Mouse (Mus musculus) adrenal gland, postnatal 10 days (tissue): ENCODE data around the gene Grm1. TPM values are rescaled to one million over a fixed set of nuclear protein-coding genes. Genes with fewer than 3 reads are reported as not detected.

ENCODE experiments used
- DNase-seq: peaks from one replicate; pipeline ENCODE4 v3.0.0; 2021; ENCODE audit warnings: mixed read lengths
- total RNA-seq, 2 experiments: library from RNA; stranded (reverse); gene quantifications; 2 replicates each; pipeline ENCODE4 v1.2.3; 2021

The Grm1 gene
- total RNA-seq, 2 experiments from 2014 or later: not detected

DNA sequence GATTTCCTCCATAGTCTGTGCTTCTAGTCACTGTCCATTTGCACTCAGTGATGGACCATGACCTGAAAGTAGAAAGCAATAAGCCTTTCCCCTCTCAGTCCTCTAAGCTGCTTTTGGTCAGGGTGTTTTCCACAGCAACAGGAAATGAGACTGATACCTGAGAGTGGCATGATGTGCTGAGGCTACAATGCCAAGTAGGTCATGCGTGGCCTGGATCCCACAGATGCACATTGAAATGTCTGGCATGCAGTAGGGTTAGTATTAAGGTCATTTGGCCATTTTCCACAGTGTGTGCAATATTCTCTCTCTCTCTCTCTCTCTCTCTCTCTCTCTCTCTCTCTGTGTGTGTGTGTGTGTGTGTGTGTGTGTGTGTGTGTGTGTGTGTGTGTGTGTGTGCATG lies 254.8 kb downstream of the Grm1 start:
- no peak for DNase-seq

DNA sequence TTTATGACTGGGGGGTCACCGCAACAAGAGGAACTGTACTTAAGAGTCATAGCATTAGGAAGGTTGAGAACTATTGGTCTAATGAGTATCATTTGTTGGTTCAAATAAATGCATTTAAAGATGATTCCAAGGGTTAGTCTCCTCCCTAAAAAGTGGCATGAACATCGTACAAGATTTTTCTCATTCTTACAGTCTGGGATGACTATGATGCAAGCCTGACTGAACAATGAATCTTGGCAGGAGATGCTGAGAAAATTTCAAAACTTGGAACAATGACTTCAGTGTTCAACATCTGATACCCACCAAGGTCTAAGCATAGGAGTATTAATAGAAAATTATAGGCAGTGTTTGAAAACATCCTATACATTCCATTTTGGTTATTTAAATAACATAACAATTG lies 264.1 kb downstream of the Grm1 start:
- DNase-seq: no peak

DNA sequence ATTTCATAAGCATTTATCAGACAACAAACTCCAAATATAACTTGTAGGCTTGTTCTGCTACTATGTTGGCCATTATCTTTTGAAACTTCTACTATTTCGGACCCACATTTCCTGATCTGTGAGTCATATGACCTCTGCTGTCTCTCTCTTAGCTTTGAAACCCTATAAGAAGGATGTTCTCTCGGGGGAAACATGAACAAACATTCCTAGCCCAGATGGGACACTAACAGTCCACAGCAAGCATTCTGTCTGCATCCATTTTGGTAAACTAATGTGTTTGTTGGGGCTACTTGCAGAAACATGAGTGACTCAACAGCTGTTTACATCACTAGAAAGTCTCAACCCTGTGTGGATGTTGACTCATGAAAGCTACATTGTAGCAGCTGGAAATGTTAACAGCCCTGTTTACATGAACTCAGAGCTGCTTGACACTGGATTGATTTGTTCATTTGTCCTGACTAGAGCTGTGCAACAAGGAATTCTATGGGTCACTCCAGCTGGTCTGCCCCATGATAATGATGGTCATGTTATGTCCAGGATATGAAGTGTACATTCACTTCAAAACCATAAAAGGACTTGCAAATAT lies 267.4 kb downstream of the Grm1 start:
- no peak for DNase-seq

DNA sequence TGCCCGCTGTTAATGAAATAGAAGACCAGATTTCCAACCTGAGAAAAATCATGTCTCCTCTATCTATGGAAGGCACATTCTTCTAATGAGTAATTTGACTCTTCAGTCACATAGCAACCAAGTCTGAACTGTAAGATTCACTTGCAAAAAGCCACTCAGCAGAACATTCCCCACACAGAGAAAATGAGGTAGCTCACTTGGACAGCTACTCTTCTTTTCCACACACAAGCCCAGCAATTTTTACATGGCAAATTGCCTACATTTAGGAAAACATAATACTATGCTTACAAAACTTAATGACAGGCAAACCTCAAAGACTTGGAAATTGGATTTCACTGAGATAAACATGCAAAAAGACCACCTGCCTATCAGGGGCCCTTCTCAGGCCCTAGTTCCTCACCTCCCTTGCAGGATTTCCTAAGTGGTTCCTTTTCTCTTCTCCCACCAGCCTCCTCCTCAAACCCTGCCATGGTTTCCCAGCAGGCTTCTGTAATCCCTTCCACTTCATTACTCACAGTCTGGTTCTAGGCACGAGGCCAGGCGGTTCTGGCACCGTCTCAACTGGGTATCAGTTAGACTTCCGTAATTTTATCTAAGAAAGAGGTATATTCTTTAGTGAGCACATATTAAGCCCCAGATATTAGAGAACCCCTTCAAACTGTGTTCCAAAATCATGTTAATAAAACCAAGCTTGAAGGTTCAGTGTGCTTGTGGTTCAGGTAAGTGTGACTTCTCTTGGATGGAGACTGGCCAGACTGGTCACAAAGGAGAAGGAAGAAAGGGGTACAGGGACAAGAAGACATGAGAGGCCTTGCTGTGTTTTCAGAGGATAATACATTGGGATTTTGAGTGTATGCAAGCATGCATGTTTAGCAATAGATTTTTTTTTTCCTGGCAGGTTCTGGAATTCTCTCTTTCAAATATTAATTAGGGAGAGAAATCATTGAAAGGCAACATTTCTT lies 269.1 kb downstream of the Grm1 start:
- peak; percentile 77 for DNase-seq

DNA sequence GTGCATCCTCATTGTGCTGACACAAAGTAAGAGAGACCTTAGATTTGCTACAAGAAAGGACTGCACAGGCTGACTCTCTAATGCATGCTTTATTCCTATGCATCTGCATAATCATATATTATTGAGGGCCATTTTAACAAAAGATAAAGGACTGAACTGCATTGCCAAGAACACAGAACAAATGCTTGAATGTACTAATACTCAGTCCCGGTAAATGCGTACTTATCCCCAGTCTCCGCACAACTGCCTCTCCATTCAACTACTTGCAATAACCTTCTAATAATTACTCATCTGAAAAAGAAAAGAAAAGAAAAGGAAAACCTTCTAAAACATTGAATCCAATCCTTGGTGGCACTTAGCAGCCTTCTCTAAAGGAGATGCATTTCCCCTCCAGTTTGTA lies 272.4 kb downstream of the Grm1 start:
- DNase-seq: no peak

DNA sequence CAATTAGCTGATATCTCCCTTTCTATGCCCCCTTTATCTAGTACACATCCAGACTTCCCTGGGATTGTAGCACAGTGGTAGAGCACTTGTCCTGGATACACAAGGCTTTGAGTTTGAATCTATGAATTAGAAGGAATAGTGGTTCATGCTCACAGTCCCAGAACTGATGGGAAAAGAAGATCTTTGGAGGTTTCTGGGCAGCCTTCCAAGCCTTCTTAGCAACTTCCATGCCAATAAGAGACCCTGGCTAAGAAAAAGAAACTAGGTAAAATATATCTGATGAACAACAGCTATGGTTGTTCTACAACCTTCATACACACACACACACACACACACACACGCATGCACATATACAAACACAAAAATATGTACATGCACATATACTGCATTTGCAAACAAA lies 286.8 kb downstream of the Grm1 start:
- no peak for DNase-seq

DNA sequence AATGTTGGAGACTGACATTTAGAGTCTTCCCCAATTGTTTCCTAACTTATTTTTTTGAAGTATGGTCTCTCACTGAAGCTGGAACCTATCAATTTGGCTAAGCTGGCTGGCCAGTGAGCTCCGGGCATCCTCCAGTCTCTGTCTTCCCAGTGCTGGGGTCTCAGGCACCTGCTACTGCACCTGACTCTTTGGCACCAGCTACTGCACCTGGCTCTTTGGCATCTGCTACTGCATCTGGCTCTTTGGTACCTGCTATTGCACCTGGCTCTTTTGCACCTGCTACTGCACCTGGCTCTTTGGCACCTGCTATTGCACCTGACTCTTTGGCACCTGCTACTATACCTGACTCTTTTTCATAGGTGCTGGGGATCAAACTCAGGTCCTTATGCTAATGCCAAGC lies 291.7 kb downstream of the Grm1 start:
- no peak for DNase-seq

DNA sequence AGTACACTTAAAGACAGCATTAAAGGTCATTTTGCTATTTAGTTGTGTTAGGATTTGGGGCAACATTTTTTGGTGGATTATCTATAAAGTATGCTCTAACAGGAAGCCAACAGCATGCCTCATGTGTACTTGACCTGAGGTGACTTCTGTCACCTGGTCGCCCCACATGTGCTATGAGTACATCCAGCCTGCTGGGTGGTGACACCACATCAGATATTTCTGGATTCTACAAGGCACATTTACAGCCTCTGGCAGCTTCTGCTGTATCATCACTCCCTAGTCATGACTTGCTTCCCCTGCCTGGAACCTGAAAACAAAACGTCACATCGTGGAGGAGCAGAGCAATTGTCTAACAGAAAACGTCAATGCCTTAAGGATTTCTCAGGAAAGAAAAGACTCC lies 292.2 kb downstream of the Grm1 start:
- DNase-seq: no peak

DNA sequence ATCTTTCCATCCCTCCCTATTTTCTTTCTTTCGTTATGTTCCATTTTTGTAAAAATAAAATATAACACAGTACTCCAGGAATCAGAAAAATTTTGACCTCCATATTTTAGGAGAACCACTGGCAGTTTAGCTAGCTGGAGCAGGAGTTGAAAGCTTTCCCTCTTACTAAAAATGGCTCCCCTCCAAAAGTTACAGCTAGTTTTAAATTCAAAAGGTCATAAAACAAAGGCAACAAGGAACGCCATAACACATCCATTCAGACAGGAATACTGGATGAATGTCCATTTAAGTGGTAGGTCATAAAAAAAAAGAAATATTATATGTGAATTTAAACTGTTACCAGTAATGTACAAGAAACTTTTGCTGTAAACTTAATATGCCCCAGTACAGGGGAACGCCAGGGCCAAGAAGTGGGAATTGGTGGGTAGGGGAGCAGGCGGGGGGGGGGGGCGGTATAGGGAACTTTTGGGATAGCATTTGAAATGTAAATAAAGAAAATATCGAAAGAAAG lies 294.2 kb downstream of the Grm1 start:
- no peak for DNase-seq

DNA sequence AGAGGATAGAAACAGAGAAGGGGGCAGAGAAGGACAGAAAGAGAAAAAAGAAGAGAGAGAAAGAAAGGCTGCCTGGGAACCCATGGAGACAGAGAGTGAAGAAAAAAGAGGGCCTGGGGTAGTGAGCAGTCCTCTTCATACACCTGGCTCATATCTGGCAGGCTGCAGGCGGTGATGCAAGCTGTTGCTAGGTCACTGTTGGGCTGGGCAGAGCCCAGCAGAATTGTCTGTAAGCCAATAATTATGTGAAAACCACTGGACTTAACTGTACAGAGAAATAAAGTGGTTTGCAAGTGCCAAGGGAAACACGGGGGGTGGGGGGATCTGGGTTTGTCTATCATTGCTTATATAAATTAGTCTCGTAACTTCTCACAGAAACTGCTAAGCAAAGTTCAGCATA lies 297.0 kb downstream of the Grm1 start:
- peak; percentile 6 for DNase-seq

DNA sequence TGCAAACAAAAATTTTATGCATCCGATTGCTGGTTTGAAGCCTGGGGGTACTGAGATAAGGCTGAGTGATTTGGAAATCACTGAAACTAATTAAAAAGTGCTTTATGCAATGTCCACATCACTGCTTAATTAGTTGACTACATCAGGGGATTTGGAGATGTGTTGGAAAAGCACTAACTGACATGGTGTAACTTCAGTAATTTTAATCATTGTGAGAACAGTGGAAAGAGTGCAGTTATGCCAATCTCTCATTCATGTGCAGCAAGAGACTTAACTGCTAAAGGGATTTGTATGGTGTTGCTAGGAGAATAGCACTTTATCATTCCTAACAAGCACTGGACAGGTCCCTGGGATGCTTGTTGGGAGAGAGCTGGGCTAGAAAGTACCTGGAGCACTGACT lies 307.3 kb downstream of the Grm1 start:
- DNase-seq: no peak

DNA sequence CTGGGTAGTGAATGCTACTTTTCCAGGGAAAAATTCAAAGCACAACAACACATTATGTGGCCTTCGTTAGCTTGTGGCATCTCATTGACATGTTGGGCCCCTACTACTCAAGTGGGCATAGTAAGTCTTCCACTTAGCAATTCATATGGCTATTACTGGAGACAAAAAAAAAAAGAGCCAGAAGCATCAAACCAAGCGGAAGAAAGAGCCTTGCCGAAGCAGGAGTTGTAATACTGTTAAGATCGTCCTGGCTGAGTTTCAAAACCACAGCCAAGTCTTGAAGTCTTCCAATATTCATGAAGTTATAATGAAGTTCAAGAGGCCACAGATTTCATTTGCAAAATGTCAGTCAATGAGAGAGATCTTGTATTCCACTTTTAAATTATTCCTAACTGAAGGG lies 319.1 kb downstream of the Grm1 start:
- DNase-seq: no peak

DNA sequence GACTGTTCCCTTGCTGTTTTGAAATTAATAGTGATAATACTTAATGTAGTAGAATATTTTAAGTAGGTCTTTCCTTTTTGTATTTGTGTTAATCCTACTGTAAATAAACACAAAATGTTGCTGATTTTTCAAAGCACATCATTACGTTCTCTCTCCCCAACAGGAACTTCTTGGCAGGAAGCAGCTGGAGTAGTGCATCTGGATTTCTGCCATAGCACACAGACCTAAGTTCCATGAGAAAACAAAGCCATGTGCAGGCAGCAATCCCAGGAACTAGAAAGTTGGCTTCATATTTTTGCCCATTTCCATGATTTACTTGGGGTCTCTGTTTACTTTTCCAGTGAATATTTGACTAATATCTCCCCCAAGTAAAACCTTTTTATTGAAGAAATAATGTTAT lies 320.9 kb downstream of the Grm1 start:
- DNase-seq: no peak

DNA sequence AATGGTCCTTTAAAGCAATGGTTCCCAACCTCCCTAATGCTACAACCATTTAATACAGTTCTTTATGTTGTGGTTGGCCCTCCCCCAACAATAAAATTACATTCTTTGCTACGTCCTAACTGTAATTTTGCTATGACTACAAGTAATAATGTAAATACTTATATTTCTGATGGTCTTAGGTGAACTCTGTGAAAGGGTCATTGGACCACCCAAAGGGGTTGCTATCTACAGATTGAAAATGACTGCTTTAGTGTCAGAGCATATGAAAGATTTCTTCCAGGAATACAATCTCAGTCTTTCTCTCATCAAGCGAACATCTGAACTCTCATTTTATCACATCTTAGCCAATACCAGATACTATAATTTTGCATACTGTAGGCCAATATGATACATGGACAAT lies 321.4 kb downstream of the Grm1 start:
- no peak for DNase-seq

DNA sequence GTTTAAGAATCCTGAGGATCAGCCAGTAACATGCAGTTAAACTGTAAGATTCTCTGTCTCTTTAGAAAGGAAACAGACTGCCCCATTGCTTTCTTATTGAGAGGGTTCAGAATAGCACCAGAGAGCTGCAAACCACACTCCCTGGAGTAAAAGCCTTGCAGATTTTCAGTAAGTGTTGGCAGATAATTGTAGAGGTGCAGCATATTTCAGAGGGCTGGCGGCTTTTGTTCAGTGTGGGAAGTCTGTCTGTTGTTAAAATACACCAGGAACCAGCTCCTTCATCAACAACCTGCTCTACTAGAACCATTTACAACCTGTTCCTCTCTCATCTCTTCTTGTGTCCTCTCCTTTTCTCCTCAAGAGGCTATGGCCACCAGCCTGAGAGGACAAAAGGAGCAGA lies 331.1 kb downstream of the Grm1 start:
- no peak for DNase-seq

DNA sequence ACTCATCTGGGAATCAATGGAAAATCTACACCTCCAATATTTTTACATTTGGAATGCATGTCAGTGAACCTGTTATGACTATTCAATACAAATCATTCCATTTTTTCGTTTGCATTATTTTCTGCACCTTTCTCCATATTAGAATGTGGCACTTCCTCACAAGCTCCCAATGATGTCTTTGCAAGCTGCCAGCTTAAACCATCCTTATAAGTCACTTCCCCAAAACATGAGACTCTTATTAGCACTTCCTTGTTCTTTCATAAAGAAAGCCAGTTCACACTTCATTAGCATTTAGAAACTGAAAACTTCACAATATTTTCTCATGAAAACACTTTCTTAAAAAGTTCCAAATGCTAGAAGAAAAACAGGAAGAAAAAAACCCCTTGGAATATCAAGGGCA lies 338.1 kb downstream of the Grm1 start:
- no peak for DNase-seq

DNA sequence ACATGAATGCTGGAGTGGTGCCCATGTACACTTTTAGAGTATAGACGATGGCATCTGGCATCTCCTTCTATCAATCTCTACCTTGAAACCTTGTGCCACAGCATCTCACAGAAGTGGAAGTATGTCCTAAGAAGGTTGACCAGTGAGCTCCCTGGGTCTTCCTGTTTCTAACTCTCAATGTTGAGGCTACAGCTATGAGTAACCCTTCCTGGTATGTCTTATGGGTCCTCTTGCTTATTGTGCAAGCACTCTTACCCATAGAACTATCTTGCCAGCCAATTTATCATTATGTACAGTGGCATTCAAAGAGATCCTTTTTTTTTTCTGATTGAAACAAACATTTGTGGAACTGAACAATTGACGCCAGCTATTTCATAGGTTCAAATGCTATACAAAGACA lies 340.0 kb downstream of the Grm1 start:
- DNase-seq: no peak

DNA sequence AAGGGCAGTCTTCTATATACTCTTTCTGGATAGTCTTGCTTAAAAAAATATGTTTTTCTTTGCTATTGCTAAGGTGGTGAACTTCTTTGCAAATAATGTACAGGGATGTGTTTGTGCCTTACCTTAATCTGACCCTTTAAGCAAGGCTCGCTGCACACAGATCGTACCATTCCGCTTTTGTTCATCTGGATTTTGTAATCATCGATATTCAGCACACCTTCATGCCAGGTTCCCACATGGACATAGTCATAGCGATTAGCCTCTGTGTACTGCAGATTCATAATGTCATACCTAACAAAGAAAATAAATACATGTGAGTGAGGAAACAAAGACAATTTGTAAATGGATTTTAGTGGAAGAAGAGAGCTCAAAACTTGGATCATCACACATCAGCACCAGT lies 340.8 kb downstream of the Grm1 start:
- no peak for DNase-seq

DNA sequence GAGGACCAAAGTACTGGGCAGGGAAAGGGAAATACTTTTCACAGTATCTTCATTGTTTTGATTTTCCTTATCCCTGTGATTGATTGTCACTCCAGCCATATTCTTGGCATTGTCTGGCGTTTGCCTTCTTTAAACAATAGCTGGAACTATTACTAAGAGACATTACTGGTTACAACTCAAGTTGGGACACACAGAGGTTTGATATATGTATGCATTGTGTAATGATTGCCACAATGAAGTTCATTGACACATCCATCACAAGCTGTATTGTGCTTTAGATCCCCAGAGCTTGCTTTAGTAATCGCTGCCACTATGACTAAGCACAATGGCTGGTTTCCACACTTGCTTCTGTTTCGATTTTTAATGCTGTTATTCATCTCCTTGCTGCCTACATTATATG lies 341.4 kb downstream of the Grm1 start:
- no peak for DNase-seq

DNA sequence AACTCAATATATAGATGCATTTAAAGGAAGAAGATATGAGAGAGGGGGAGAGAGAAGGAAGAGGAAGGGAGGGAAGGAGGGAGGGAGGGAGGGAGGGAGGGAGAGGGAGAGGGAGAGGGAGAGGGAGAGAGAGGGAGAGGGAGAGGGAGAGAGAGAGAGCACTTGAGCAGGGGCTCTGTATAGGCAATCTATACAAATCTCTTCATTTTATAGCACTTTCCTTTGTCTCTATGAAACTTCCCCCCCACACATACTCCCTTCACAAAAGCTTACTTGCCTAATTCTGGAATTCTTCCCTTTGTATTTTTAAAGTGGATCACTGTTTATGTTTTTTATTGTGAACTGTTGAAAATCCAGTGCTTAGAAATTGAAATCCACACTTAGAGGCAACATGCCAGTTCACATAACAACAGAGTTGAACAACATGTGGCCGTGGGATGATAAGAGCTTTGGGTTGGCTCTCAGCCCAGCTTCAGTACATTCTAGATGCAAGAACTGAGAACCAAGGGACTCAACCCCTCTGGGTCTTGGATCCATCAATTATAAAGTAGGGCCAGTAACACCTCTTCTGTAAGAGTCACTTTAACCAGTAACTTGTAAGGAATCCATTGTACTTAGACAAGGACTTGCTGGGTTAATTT lies 345.0 kb downstream of the Grm1 start:
- DNase-seq: peak; percentile 24

DNA sequence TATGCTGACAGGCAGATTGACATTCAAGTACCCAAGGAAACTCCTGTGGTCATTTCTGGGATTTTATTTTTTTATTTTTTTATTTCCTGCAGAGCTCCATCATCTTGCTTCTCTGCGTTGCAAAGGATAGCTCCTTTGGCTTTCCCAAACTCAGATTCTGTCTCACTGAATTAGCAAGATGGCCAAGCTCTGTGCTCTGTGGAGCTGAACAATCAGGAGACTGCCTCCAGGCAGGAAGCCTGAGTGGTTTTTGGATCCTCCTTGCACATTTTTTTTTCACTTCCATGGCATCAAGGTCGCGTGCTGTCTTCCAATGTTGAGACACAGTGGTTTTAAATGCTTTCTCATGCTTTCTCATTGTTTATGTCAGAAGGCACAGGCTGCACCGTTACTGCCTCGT lies 347.6 kb downstream of the Grm1 start:
- no peak for DNase-seq

DNA sequence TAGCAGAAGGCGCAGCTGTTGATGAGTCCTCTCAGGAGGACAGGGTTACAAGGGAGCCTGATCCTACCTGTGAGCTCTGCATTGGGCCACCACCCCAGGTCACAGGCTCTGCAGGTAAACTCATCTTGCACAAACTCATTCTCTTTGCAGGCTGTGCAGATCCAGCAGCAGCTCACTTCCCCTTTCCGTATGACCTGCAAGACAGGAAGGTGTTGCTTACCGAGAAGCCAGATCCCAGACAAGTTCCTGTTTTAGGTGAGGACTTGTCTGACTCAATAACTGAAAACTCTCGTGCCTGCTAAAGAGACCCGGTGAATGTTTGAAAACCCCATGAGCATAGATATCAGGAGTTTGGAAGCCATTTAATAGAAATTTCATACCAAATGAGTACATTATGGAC lies 349.1 kb downstream of the Grm1 start:
- DNase-seq: no peak

DNA sequence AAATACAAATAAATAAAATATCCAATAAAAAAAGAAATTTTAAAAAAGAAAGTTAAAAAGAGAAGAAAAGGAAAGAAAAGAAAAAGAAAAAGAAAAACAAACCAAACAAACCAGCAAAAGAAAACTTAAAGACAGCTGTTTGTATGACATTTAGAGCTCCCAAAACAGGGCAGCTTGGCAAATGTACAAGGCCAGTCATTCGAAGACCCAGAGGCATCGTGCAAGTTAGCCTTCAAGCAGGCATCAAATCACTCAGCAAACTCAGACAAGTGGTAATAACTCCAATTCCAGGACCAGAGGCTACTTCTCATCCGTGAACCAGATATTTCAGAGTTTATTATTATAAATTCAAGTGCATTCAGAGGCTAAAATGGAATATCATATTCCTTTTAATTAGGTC lies 355.7 kb downstream of the Grm1 start:
- DNase-seq: peak; percentile 41
